Mouse (Mus musculus): ENCODE measurements at regions not wholly inside any gene's neighbourhood (a gene's known extent, or its start where the extent isn't known, plus 50 kb on each side); places are given as distances from the start of the nearest gene placed in this dataset.

GRCm38 (mm10) chr12:10248110-10248509 is 121.7 kb upstream of the Nt5c1b start:
- TF ChIP-seq ZNF384 (IDR thresholded peaks at IDR 0.05; ENCODE audit: low read depth, low read length), result no peak
- no peak for TF ChIP-seq ZC3H11A (IDR thresholded peaks at IDR 0.05; ENCODE audit: borderline replicate concordance, low read depth, low read length)
- TF ChIP-seq HCFC1 (IDR thresholded peaks at IDR 0.05; ENCODE audit: borderline replicate concordance, insufficient read depth, low read length), result no peak

Measured in ES-E14 (cell line).